Mouse (Mus musculus): ENCODE results near the gene Ugt1a7c. TPM values are rescaled to one million over a fixed set of nuclear protein-coding genes. Genes with fewer than 3 reads are reported as not detected.
"Not testable (repeated sequence)": the region's sequence is repeated elsewhere in the genome, so short reads cannot be mapped to it uniquely, and the experiment has no call there.

The Ugt1a7c gene
- total and polyA plus RNA-seq, 3 experiments, result 2.2 to 15.3 (median 11.1) TPM

DNA sequence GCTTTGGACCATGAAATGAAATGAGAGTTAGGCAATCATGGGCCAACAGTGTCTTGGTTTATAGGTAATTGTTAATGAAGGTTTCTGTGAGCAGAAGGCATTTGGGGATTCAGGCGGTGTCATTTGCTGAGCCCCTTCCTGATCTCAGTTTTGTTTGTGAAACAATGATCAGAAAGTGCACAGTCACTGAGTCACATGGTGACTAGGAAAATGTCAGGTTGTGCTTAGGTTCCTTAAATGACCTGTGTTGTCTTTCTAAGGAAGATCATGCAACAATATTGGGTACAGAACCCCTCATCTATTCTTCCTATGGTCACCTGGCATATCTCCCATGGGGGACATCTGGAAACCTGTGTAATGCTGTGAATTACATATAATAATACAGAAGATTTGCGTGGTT, 47.5 kb upstream of the Ugt1a7c start:
- H3K4me1 ChIP-seq (ENCODE audit: control insufficient read depth in 1 of 2, insufficient read depth in 2 of 2); in situ Hi-C loops (cut with MboI; ENCODE audit: low pct_ligation_motif_present, low pct_unique_long_range_greater_than_20kb, low sequenced_read_pairs): not testable (repeated sequence)

DNA sequence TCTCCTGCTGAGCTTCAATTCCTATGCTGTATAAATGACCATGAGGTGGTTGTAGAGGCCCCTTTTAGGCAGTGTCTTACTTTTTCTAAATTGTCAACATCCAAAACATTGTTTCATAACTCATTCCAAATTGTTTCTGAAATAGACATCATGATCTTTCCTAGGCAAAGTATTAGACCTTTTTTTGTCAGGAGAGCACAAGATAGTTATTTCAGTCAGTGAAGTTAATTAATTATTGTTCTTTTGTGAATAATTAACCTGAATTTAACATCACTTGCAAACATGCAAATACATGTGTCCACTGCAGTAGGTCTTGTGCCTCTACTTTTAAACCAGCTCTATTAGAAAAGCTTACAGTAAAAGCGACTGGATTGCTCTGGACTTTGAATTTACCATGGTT, 39.8 kb upstream of the Ugt1a7c start, which contains the start of gene Ugt1a10:
TSS of gene Ugt1a10 (plus strand) at position 301 of the 400 bp plus-strand sequence.
- TF ChIP-seq USF1 (IDR thresholded peaks at IDR 0.05; ENCODE audit: low read depth, low read length) (no peak), GABPA (IDR thresholded peaks at IDR 0.05; ENCODE audit: insufficient replicate concordance, low read depth, low read length) (no peak), MEF2A (IDR thresholded peaks at IDR 0.05; ENCODE audit: borderline replicate concordance, low read depth, low read length) (no peak), SMC3 (IDR thresholded peaks at IDR 0.05; ENCODE audit: low read depth, low read length) (no peak), PAX5 (IDR thresholded peaks at IDR 0.05; ENCODE audit: low read length) (no peak), HCFC1 (IDR thresholded peaks at IDR 0.05; ENCODE audit: low read depth, low read length) (no peak), MAZ (IDR thresholded peaks at IDR 0.05; ENCODE audit: low read depth, low read length) (no peak), E2F4 (IDR thresholded peaks at IDR 0.05; ENCODE audit: insufficient replicate concordance, low read depth, low read length) (no peak), UBTF (IDR thresholded peaks at IDR 0.05; ENCODE audit: low read depth, low read length) (no peak), CTCF (conservative IDR thresholded peaks at IDR 0.05 in 1 of 2, IDR thresholded peaks at IDR 0.05 in 1 of 2; ENCODE audit: low read depth in 2 of 2, low read length in 2 of 2) (no peak), NRF1 (IDR thresholded peaks at IDR 0.05; ENCODE audit: low read depth, low read length) (no peak), JUN (IDR thresholded peaks at IDR 0.05; ENCODE audit: insufficient read depth, low read depth, low read length) (no peak), IRF4 (IDR thresholded peaks at IDR 0.05; ENCODE audit: low read depth, low read length) (no peak), TCF12 (IDR thresholded peaks at IDR 0.05; ENCODE audit: low read depth, low read length) (no peak), ZMIZ1 (IDR thresholded peaks at IDR 0.05; ENCODE audit: low read depth, low read length) (no peak), MAX (IDR thresholded peaks at IDR 0.05; ENCODE audit: low read length) (no peak)
- H3K36me3 ChIP-seq (replicated peaks in 1 of 2; ENCODE audit: control insufficient read depth in 1 of 2, insufficient read depth in 1 of 2, low read length in 1 of 2), result no peaks in the 10 kb centered on the region
- in situ Hi-C loops (cut with MboI; ENCODE audit: low pct_ligation_motif_present, low pct_unique_long_range_greater_than_20kb, low sequenced_read_pairs) (no loop called here), dilution Hi-C loops (cut with MboI; ENCODE audit: extremely low pct_ligation_motif_present, extremely low pct_unique_long_range_greater_than_20kb, low sequenced_read_pairs) (no loop called here)
- H3K4me3 ChIP-seq (replicated peaks in 1 of 3; ENCODE audit: low read depth in 2 of 3, low read length in 2 of 3, poor library complexity in 1 of 3), result no peak within 1 kb of the TSS
- DNase-seq (ENCODE audit: extremely low read depth), result no peak
- H3K4me2 ChIP-seq (ENCODE audit: insufficient read depth, low read depth, poor library complexity, severe bottlenecking), result no peak within 1 kb of the TSS
- H3K9ac ChIP-seq (ENCODE audit: insufficient read depth, low read depth), result no peak within 1 kb of the TSS
- H3K79me2 ChIP-seq (replicated peaks; ENCODE audit: control insufficient read depth, extremely low read depth, insufficient read depth, poor library complexity, severe bottlenecking), result no peaks in the 10 kb centered on the region
- no peaks in the 10 kb centered on the region for H3K9me3 ChIP-seq (replicated peaks; ENCODE audit: low read length)
- H3K27me3 ChIP-seq (replicated peaks), result no peaks in the 10 kb centered on the region
- no peak within 1 kb of the TSS for H3K27ac ChIP-seq (ENCODE audit: insufficient read depth, low read depth)
- peaks cover 2 to 12% of the 10 kb centered on the region in 2 experiments for H3K4me1 ChIP-seq (ENCODE audit: control insufficient read depth in 1 of 2, insufficient read depth in 2 of 2)

More for the DNA sequence above, 47.5 kb upstream of the Ugt1a7c start:
- H3K4me3 ChIP-seq (replicated peaks in 1 of 3; ENCODE audit: low read depth in 2 of 3, low read length in 2 of 3, poor library complexity in 1 of 3); DNase-seq (ENCODE audit: extremely low read depth); H3K27ac ChIP-seq (ENCODE audit: insufficient read depth, low read depth); H3K79me2 ChIP-seq (replicated peaks; ENCODE audit: control insufficient read depth, extremely low read depth, insufficient read depth, poor library complexity, severe bottlenecking); H3K4me2 ChIP-seq (ENCODE audit: insufficient read depth, low read depth, poor library complexity, severe bottlenecking); H3K9me3 ChIP-seq (replicated peaks; ENCODE audit: low read length); H3K9ac ChIP-seq (ENCODE audit: insufficient read depth, low read depth); dilution Hi-C loops (cut with MboI; ENCODE audit: extremely low pct_ligation_motif_present, extremely low pct_unique_long_range_greater_than_20kb, low sequenced_read_pairs); H3K36me3 ChIP-seq (replicated peaks in 1 of 2; ENCODE audit: control insufficient read depth in 1 of 2, insufficient read depth in 1 of 2, low read length in 1 of 2); H3K27me3 ChIP-seq (replicated peaks): not testable (repeated sequence)

DNA sequence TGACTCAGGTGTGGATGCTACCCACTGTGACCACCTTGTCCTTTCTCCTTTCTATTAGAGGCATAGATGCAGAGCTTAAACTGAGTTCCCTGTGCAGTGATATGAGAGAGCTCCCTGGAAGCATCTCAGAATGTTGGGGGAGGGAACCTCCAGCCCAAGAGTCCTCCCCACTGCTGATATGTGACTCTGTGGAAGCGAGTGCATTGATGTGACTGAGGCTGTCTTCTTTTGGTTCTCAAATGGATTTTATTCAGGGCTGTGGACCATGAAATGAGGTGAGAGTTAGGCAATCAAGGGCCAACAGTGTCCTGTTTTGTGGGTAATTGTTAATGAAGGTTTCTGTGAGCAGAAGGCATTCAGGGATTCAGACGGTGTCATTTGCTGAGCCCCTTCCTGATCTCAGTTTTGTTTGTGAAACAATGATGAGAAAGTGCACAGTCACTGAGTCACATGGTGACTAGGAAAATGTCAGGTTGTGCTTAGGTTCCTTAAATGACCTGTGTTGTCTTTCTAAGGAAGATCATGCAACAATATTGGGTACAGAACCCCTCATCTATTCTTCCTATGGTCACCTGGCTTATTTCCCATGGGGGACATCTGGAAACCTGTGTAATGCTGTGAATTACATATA, 28.3 kb upstream of the Ugt1a7c start:
- H3K27ac ChIP-seq (ENCODE audit: insufficient read depth, low read depth); H3K4me2 ChIP-seq (ENCODE audit: insufficient read depth, low read depth, poor library complexity, severe bottlenecking); H3K9me3 ChIP-seq (replicated peaks; ENCODE audit: low read length); in situ Hi-C loops (cut with MboI; ENCODE audit: low pct_ligation_motif_present, low pct_unique_long_range_greater_than_20kb, low sequenced_read_pairs); H3K27me3 ChIP-seq (replicated peaks); dilution Hi-C loops (cut with MboI; ENCODE audit: extremely low pct_ligation_motif_present, extremely low pct_unique_long_range_greater_than_20kb, low sequenced_read_pairs); H3K36me3 ChIP-seq (replicated peaks in 1 of 2; ENCODE audit: control insufficient read depth in 1 of 2, insufficient read depth in 1 of 2, low read length in 1 of 2); H3K4me3 ChIP-seq (replicated peaks in 1 of 3; ENCODE audit: low read depth in 2 of 3, low read length in 2 of 3, poor library complexity in 1 of 3); H3K9ac ChIP-seq (ENCODE audit: insufficient read depth, low read depth); H3K4me1 ChIP-seq (ENCODE audit: control insufficient read depth in 1 of 2, insufficient read depth in 2 of 2); H3K79me2 ChIP-seq (replicated peaks; ENCODE audit: control insufficient read depth, extremely low read depth, insufficient read depth, poor library complexity, severe bottlenecking); DNase-seq (ENCODE audit: extremely low read depth): not testable (repeated sequence)

Measured in CH12.LX (cell line).